Mouse (Mus musculus) G1E (cell line): ENCODE results near the gene Gm20708.

Experiments used
- CTCF ChIP-seq: IDR thresholded peaks from 2 replicates; pipeline ENCODE4 v1.5.1; 2012; ENCODE audit warnings: low read depth, low read length, inconsistent platforms, mixed read lengths
- GATA1 ChIP-seq: IDR thresholded peaks from 2 replicates; pipeline ENCODE4 v1.6.1; 2012; ENCODE audit warnings: borderline replicate concordance, low read length, inconsistent platforms, mixed read lengths
- POLR2AphosphoS5 ChIP-seq: IDR thresholded peaks from 2 replicates; pipeline ENCODE4 v1.6.1; 2012; ENCODE audit warnings: low read depth, low read length, inconsistent platforms; ENCODE audit not compliant: insufficient replicate concordance
- TAL1 ChIP-seq: conservative IDR thresholded peaks from 2 replicates; pipeline ENCODE4 v1.6.1; 2012; ENCODE audit warnings: low read depth, low read length, inconsistent platforms, mixed read lengths

- TF ChIP-seq CTCF (no peak), GATA1 (no peak), TAL1 (no peak), POLR2AphosphoS5 (no peak)
These were observed 70.2 kb downstream of the Gm20708 start for GRCm38 (mm10) chr11:117879676-117880075.
